Mouse (Mus musculus) testis, adult 2 months (tissue): ENCODE measurements at regions not wholly inside any gene's neighbourhood (a gene's known extent, or its start where the extent isn't known, plus 50 kb on each side); places are given as distances from the start of the nearest gene placed in this dataset.

ENCODE experiments used
- H3K27ac ChIP-seq: fragments of 200-500 bp; 2 replicates; pipeline ENCODE4 v1.5.1; 2012; ENCODE audit warnings: low read depth, low read length; ENCODE audit not compliant: control insufficient read depth, insufficient read depth
- H3K27me3 ChIP-seq: fragments of 200-500 bp; 2 replicates; pipeline ENCODE4 v1.6.1; 2012; ENCODE audit warnings: mild to moderate bottlenecking, low read length, moderate library complexity; ENCODE audit not compliant: control insufficient read depth, insufficient read depth
- H3K36me3 ChIP-seq: fragments of 200-500 bp; 2 replicates; pipeline ENCODE4 v1.6.1; 2012; ENCODE audit warnings: mild to moderate bottlenecking, low read length; ENCODE audit not compliant: control insufficient read depth, insufficient read depth
- H3K4me1 ChIP-seq: fragments of 200-500 bp; 2 replicates; pipeline ENCODE4 v1.6.1; 2012; ENCODE audit warnings: low read length; ENCODE audit not compliant: control insufficient read depth, insufficient read depth
- H3K4me3 ChIP-seq: fragments of 200-500 bp; 2 replicates; pipeline ENCODE4 v1.5.1; 2012; ENCODE audit warnings: low read depth, mild to moderate bottlenecking, low read length, moderate library complexity, mixed read lengths; ENCODE audit not compliant: control insufficient read depth
- CTCF ChIP-seq: fragments of 200-500 bp; IDR thresholded peaks from 2 replicates; pipeline ENCODE4 v1.5.1; 2012; ENCODE audit warnings: low read depth, mild to moderate bottlenecking, inconsistent platforms, low read length, moderate library complexity; ENCODE audit not compliant: control insufficient read depth, insufficient read depth, insufficient replicate concordance
- POLR2A ChIP-seq: fragments of 200-500 bp; IDR thresholded peaks from 2 replicates; pipeline ENCODE4 v1.6.1; 2012; ENCODE audit warnings: low read depth, mild to moderate bottlenecking, inconsistent platforms, low read length, moderate library complexity; ENCODE audit not compliant: control insufficient read depth

DNA sequence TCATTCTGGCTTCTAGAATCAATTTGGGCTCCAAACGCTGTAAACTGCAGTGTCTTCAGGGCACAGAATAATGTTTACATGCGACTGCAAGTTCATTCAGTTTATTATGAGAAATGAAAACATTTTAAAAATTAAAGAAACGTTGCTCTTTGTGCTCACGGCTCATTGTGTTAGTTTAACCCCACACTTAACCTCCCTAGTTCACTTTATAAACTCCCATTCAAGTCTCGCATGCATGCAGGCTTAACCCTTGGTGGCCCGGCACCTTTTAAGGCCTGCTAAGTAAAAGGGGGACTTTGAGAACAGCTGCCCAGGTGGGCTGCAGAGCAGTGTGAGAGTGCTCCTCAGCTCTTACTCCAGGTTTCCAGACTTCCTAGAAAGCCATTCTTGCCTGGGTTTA is 218.3 kb upstream of the Mgmt start:
- TF ChIP-seq POLR2A (no peak), CTCF (no peak)
- no peaks in the 10 kb centered on the region for H3K4me1 ChIP-seq
- no peak overlapping the region for H3K27ac ChIP-seq
- no peaks in the 10 kb centered on the region for H3K27me3 ChIP-seq
- no peaks in the 10 kb centered on the region for H3K36me3 ChIP-seq
- H3K4me3 ChIP-seq = no peak overlapping the region

DNA sequence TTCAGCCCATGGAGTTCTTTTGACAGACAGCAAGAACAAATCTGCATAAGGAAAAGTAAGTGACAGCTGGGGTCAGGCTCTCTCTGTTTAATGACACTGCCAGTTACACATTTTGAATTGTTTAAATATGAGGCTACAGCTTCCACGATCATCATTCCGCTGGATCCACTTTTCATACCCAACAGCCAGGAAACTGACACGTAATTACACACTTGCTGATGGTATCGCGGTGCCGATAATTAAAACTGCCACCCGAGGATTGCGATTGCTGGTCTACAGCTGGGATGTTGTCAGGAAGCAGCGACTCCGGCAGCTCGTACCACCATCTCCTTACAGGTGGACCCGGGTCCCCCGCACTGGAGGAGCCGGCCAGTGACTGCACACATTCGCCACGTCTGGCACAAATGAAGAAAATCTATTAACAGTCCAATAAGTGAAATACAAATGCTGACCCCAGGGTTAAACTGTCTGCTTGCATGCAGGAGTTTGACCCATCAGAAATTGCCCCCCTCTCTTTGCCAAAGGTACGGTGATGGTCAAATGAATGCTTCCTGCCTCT is 217.3 kb upstream of the Mgmt start:
- Histone ChIP-seq H3K36me3 (no peaks in the 10 kb centered on the region), H3K4me1 (no peaks in the 10 kb centered on the region), H3K4me3 (no peak overlapping the region), H3K27ac (no peak overlapping the region), H3K27me3 (no peaks in the 10 kb centered on the region)
- TF ChIP-seq CTCF = no peak
- TF ChIP-seq POLR2A = no peak

DNA sequence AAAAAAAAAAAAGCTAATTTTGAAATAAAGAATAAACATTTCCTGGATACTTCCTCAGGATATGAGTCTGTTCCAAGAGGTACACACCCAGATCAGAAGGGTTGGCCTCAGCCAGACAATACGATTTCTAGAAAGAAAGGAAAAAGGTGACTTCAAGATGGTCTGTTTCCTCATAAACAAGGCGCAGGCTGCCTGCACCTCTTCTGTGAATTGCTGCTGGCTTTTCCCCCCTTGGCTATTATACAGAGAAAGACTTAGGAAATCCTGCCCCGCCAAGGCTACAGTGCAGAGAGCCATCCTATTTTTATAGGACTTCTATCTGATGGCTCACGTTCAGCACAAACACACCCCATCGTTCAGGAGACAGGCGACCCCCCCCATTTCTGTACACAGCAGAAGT is 204.8 kb upstream of the Mgmt start:
- no peaks in the 10 kb centered on the region for H3K4me1 ChIP-seq
- no peaks in the 10 kb centered on the region for H3K27me3 ChIP-seq
- TF ChIP-seq CTCF = no peak
- TF ChIP-seq POLR2A = no peak
- no peaks in the 10 kb centered on the region for H3K36me3 ChIP-seq
- no peak overlapping the region for H3K27ac ChIP-seq
- no peak overlapping the region for H3K4me3 ChIP-seq

GRCm38 (mm10) chr7:136706246-136706645 is 188.2 kb upstream of the Mgmt start:
- H3K4me1 ChIP-seq = no peaks in the 10 kb centered on the region
- no peak overlapping the region for H3K4me3 ChIP-seq
- TF ChIP-seq CTCF (no peak), POLR2A (no peak)

GRCm38 (mm10) chr7:136707200-136708003 is 187.0 kb upstream of the Mgmt start:
- Histone ChIP-seq H3K27ac (no peak overlapping the region), H3K4me1 (no peaks in the 10 kb centered on the region), H3K36me3 (no peaks in the 10 kb centered on the region), H3K4me3 (no peak overlapping the region), H3K27me3 (no peaks in the 10 kb centered on the region)
- TF ChIP-seq POLR2A (no peak), CTCF (no peak)

More at GRCm38 (mm10) chr7:136706246-136706645, 188.2 kb upstream of the Mgmt start:
- Histone ChIP-seq H3K36me3 (no peaks in the 10 kb centered on the region), H3K27ac (no peak overlapping the region), H3K27me3 (no peaks in the 10 kb centered on the region)

GRCm38 (mm10) chr7:136708004-136708435 is 186.4 kb upstream of the Mgmt start:
- H3K4me1 ChIP-seq = no peaks in the 10 kb centered on the region
- H3K27me3 ChIP-seq = no peaks in the 10 kb centered on the region
- H3K36me3 ChIP-seq = no peaks in the 10 kb centered on the region
- no peak overlapping the region for H3K4me3 ChIP-seq
- no peak for TF ChIP-seq POLR2A
- no peak for TF ChIP-seq CTCF
- no peak overlapping the region for H3K27ac ChIP-seq

DNA sequence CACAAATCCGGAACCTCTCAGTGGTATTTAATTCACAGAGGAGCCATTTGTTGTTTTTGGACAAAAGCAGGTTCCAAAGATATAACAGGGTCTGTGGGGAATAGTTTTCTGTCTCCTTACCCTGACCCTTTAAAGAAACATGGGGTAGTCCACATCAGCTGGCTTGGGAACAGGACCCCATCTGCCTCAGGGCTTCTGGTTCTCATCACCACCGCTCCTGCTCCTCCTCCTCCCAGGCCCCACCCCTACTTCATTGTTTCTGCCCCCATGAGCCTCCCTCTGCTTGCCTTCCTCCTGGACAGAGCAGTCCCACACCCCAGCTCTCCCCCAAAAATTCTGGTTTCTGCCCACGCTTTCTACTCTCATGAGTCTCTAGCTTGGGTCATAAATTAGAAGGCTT is 183.8 kb upstream of the Mgmt start:
- Histone ChIP-seq H3K36me3 (no peaks in the 10 kb centered on the region), H3K4me1 (no peaks in the 10 kb centered on the region), H3K27ac (no peak overlapping the region), H3K4me3 (no peak overlapping the region), H3K27me3 (no peaks in the 10 kb centered on the region)
- no peak for TF ChIP-seq CTCF
- no peak for TF ChIP-seq POLR2A
